Mouse (Mus musculus) MEL (cell line): ENCODE measurements around the gene Tmem219.

Experiments used
- CHD1 ChIP-seq: IDR thresholded peaks from 2 replicates; pipeline ENCODE4 v1.6.1; 2012; ENCODE audit warnings: low read depth, mild to moderate bottlenecking, inconsistent platforms, low read length, improper control_type of control experiment
- CTCF ChIP-seq, 3 experiments: IDR thresholded peaks in 2 of 3; conservative IDR thresholded peaks in 1 of 3; 2 replicates each; pipeline ENCODE4 v1.5.1; 2011 to 2012; ENCODE audit warnings: low read length in 3 of 3, low read depth in 2 of 3, mild to moderate bottlenecking in 2 of 3, improper control_type of control experiment in 1 of 3, inconsistent platforms in 1 of 3, mixed read lengths in 1 of 3, moderate library complexity in 1 of 3; ENCODE audit not compliant: control insufficient read depth in 1 of 3, insufficient read depth in 1 of 3, poor library complexity in 1 of 3, severe bottlenecking in 1 of 3
- E2F4 ChIP-seq: IDR thresholded peaks from 2 replicates; pipeline ENCODE4 v1.6.1; 2011; ENCODE audit warnings: low read depth, low read length, improper control_type of control experiment, borderline replicate concordance
- EP300 ChIP-seq, 2 experiments: IDR thresholded peaks; 2 replicates each; pipeline ENCODE4 v1.6.1; 2011; ENCODE audit warnings: improper control_type of control experiment in 2 of 2, low read length in 2 of 2, low read depth in 1 of 2, mild to moderate bottlenecking in 1 of 2
- GATA1 ChIP-seq: IDR thresholded peaks from 2 replicates; pipeline ENCODE4 v1.6.1; 2011; ENCODE audit warnings: low read depth, low read length, improper control_type of control experiment
- MAFK ChIP-seq: IDR thresholded peaks from 2 replicates; pipeline ENCODE4 v1.6.1; 2011; ENCODE audit warnings: low read depth, mild to moderate bottlenecking, low read length, improper control_type of control experiment, borderline replicate concordance
- POLR2A ChIP-seq, 2 experiments: IDR thresholded peaks; 2 replicates each; pipeline ENCODE4 v1.6.1; 2011 to 2012; ENCODE audit warnings: low read length in 2 of 2, mild to moderate bottlenecking in 2 of 2, control low read depth in 1 of 2, improper control_type of control experiment in 1 of 2, low read depth in 1 of 2, moderate library complexity in 1 of 2; ENCODE audit not compliant: control insufficient read depth in 1 of 2, insufficient read depth in 1 of 2, poor library complexity in 1 of 2
- ZNF384 ChIP-seq: IDR thresholded peaks from 2 replicates; pipeline ENCODE4 v1.6.1; 2012; ENCODE audit warnings: low read depth, mild to moderate bottlenecking, inconsistent platforms, low read length, improper control_type of control experiment

GRCm38 (mm10) chr7:126932652-126933051 is 9.9 kb upstream of the Tmem219 start:
- TF ChIP-seq POLR2A (IDR thresholded peaks at IDR 0.05; ENCODE audit: control insufficient read depth in 1 of 2, insufficient read depth in 1 of 2, low read depth in 1 of 2, low read length in 2 of 2, poor library complexity in 1 of 2) (no peak), CTCF (IDR thresholded peaks at IDR 0.05 in 2 of 3, conservative IDR thresholded peaks at IDR 0.05 in 1 of 3; ENCODE audit: control insufficient read depth in 1 of 3, insufficient read depth in 1 of 3, low read depth in 2 of 3, low read length in 3 of 3, poor library complexity in 1 of 3, severe bottlenecking in 1 of 3) (no peak), ZNF384 (no peak), E2F4 (no peak), EP300 (IDR thresholded peaks at IDR 0.05; ENCODE audit: low read depth in 1 of 2, low read length in 2 of 2) (no peak), GATA1 (no peak), MAFK (no peak), CHD1 (no peak)
